Mouse (Mus musculus) heart, adult 10 weeks (tissue): ENCODE measurements around the gene Scn4a. TPM values are rescaled to one million over a fixed set of nuclear protein-coding genes. Genes with fewer than 3 reads are reported as not detected.

Experiments
- polyA plus RNA-seq: library from polyadenylated mRNA; stranded (reverse); fragments of 350-450 nt; fragmentation: Illumina TruSeq; extraction: RNeasy Lipid Tissue Mini Kit (QIAGEN cat#74804); gene quantifications from one replicate; pipeline ENCODE4 v1.2.3, GENCODE M21; 2014; ENCODE audit warnings: low read depth, low replicate concordance

The Scn4a gene
- 19.6 TPM for polyA plus RNA-seq

GRCm38 (mm10) chr11:106353188-106353587, at the start of gene Scn4a:
Gene Scn4a, minus strand, starts transcription at chr11:106353288.

DNA sequence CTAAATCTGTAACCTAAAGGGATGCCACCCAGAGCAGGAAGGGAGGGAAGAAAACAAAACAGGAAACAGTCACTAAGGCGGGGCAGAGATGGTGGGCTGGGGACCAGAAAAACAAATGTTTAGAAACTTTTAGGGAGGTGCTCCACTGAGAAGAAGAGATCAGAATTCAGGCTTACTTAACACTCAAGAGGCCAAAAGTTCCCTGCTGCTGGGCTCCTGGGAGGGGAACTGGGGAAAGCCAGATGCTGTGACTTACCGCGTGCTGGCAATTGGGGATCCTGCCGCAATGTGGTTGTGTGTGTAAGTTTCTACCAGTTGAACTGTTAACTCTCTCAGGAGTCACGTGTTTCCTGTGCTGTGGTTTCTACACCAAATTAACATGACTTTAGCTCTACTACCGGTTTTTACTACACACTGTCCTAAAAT, 34.7 kb upstream of the Scn4a start, which contains the start of gene Icam2:
Icam2 (minus strand) TSS at position 285 of the 426 bp plus-strand sequence.

GRCm38 (mm10) chr11:106365366-106365765, 12.3 kb upstream of the Scn4a start, which contains the start of gene Prr29:
Gene Prr29, plus strand, starts transcription at chr11:106365472.

DNA sequence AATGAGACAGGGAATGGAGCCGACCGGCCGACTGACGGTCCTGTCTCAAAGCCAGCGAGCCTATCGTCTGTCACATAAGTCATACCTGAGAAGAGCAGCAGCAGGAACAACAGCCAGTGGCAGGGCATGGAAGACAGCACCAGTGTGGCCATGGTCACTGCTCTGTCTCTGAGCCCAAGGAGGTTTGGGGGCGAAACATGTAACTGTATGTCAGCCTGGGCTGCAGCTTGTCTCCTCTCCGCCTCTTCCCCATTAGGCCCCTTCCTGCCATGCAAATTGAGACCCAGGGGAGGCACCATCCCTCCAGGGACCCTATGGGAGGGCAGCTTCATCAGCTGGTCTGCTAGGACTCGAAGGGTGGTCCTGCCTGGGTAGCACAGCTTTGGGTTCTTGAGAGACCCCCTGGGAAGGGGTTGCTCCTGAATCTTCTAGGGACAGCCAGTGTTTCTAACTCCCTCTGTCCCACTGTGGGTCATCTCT, 38.7 kb downstream of the Scn4a start, which contains the start of gene Cd79b:
Cd79b (minus strand) TSS at position 430 of the 480 bp plus-strand sequence.

GRCm38 (mm10) chr11:106301765-106302164, 51.3 kb downstream of the Scn4a start, which contains the start of gene Gh:
Gene Gh, minus strand, starts transcription at chr11:106301865.

GRCm38 (mm10) chr11:106276454-106276853, 76.6 kb downstream of the Scn4a start, which contains the start of gene Tcam1:
Gene Tcam1, plus strand, starts transcription at chr11:106276672.

DNA sequence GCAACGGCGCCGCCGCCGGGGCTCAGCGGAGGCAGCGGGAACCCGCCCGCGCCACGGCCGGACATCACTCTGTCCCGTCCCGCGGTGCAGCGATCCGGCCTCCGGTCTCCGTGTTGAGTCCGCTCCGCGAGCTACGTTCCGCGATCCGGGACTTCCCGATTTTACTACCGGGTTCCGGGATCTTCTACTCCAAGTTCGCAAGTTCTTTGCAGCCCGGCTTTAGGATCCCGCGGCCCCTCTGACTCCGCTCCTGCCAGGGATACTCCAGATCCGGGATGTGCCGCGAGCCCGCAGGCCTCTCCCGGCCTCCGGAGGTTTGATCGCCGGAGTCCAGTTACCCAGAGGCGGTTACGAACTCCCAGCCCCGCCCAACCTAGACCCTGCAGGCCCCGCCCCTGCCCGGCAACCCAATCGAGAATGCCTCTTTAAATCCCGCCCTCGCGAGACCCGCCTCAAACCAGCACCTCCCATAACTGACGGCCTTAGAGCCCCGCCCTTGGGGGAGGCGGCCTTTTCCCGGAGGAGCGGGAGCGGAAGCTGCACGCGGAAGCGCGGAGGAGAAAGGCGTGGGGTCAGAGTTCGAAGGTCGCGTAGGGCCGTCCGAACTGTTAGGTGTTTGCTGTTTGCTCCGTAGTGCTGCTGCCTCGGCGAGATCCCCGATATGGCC, 80.3 kb downstream of the Scn4a start, which contains the start of gene Smarcd2:
Smarcd2 (minus strand) TSS at position 329 of the 667 bp plus-strand sequence.

Other genes with a start within 250 kb of the Scn4a start
- not detected for gene Gm10840, start 192.4 kb downstream of the Scn4a start, polyA plus RNA-seq
- gene Limd2, start 192.4 kb downstream of the Scn4a start, polyA plus RNA-seq = 4.6 TPM
- 10.7 TPM for gene Strada, start 151.1 kb downstream of the Scn4a start, polyA plus RNA-seq
- gene Ccdc47, start 136.9 kb downstream of the Scn4a start, polyA plus RNA-seq = 116 TPM
- gene Ddx42, start 136.4 kb downstream of the Scn4a start, polyA plus RNA-seq = 28.4 TPM
- gene Ftsj3, start 97.2 kb downstream of the Scn4a start, polyA plus RNA-seq = 29.6 TPM
- gene Psmc5, start 97.1 kb downstream of the Scn4a start, polyA plus RNA-seq = 140 TPM
- gene Smarcd2, start 80.3 kb downstream of the Scn4a start, polyA plus RNA-seq = 18.9 TPM
- not detected for gene Tcam1, start 76.6 kb downstream of the Scn4a start, polyA plus RNA-seq
- gene Gh, start 51.4 kb downstream of the Scn4a start, polyA plus RNA-seq = not detected
- 1.9 TPM for gene Cd79b, start 38.5 kb downstream of the Scn4a start, polyA plus RNA-seq
- gene Prr29, start 12.2 kb upstream of the Scn4a start, polyA plus RNA-seq = 1.9 TPM
- gene Icam2, start 34.8 kb upstream of the Scn4a start, polyA plus RNA-seq = 33.8 TPM
- gene Ern1, start 134.6 kb upstream of the Scn4a start, polyA plus RNA-seq = 7.5 TPM